Mouse (Mus musculus): ENCODE results near the gene Fbxw7.

GRCm38 (mm10) chr3:84972881-84973280 lies 157.8 kb downstream of the Fbxw7 start:
- TF ChIP-seq POLR2A (IDR thresholded peaks at IDR 0.05; ENCODE audit: low read depth, low read length) (no peak), CTCF (conservative IDR thresholded peaks at IDR 0.05; ENCODE audit: insufficient read depth, insufficient read length, low read depth, low read length) (no peak)

Data from kidney, adult 2 months (tissue).